Mouse (Mus musculus): ENCODE measurements around the gene Adamts20. TPM values are rescaled to one million over a fixed set of nuclear protein-coding genes. Genes with fewer than 3 reads are reported as not detected.

Adamts20 gene
- polyA plus RNA-seq, 1 experiment from 2014 or later, result 2.2 TPM

- H3K4me2 ChIP-seq, result no peak overlapping the region
- WGBS, result 32% methylated on average over 10 of the region's 10 CpGs
- H3K4me1 ChIP-seq, result peaks cover 13% of the 10 kb centered on the region
- H3K27me3 ChIP-seq, result no peaks in the 10 kb centered on the region
- no peaks in the 10 kb centered on the region for H3K36me3 ChIP-seq
- 0 out of 2 replicates have a peak overlapping the region, but pooled peaks have one; percentile 25 for H3K27ac ChIP-seq
- no peak for ATAC-seq (ENCODE audit: borderline replicate concordance, extremely low read depth, low FRiP score, low TSS enrichment)
- no peak overlapping the region for H3K4me3 ChIP-seq
- no peak overlapping the region for H3K9ac ChIP-seq
- H3K9me3 ChIP-seq, result no peaks in the 10 kb centered on the region
Observed at GRCm38 (mm10) chr15:94263241-94263640, 202.0 kb downstream of the Adamts20 start.

GRCm38 (mm10) chr15:94259497-94259896 is 205.7 kb downstream of the Adamts20 start:
- Histone ChIP-seq H3K27ac (no peak overlapping the region), H3K4me1 (peaks cover 20% of the 10 kb centered on the region), H3K36me3 (no peaks in the 10 kb centered on the region), H3K9me3 (no peaks in the 10 kb centered on the region), H3K4me3 (no peak overlapping the region), H3K27me3 (no peaks in the 10 kb centered on the region), H3K9ac (no peak overlapping the region), H3K4me2 (no peak overlapping the region)
- ATAC-seq (ENCODE audit: borderline replicate concordance, extremely low read depth, low FRiP score, low TSS enrichment), result no peak
- 92% methylated on average over 4 of the region's 4 CpGs for WGBS

GRCm38 (mm10) chr15:94255538-94255937 is 209.7 kb downstream of the Adamts20 start:
- Histone ChIP-seq H3K9me3 (no peaks in the 10 kb centered on the region), H3K36me3 (no peaks in the 10 kb centered on the region), H3K4me1 (peaks cover 27% of the 10 kb centered on the region), H3K9ac (no peak overlapping the region), H3K27me3 (no peaks in the 10 kb centered on the region), H3K27ac (no peak overlapping the region), H3K4me3 (no peak overlapping the region), H3K4me2 (no peak overlapping the region)
- WGBS, result 90% methylated on average over 5 of the region's 5 CpGs
- ATAC-seq (ENCODE audit: borderline replicate concordance, extremely low read depth, low FRiP score, low TSS enrichment), result no peak

GRCm38 (mm10) chr15:94254861-94255516 is 210.2 kb downstream of the Adamts20 start:
- ATAC-seq (ENCODE audit: borderline replicate concordance, extremely low read depth, low FRiP score, low TSS enrichment), result no peak; the same call in 1 of the 2 replicates
- Histone ChIP-seq H3K27ac (peak overlapping the region; percentile 19; the same call in 1 of the 2 replicates), H3K4me2 (no peak overlapping the region), H3K4me3 (no peak overlapping the region), H3K4me1 (peaks cover 29% of the 10 kb centered on the region), H3K9ac (no peak overlapping the region), H3K27me3 (no peaks in the 10 kb centered on the region), H3K36me3 (no peaks in the 10 kb centered on the region), H3K9me3 (no peaks in the 10 kb centered on the region)
- 50% methylated on average over 3 of the region's 3 CpGs for WGBS

GRCm38 (mm10) chr15:94254091-94254860 is 210.9 kb downstream of the Adamts20 start:
- 59% methylated on average over 14 of the region's 14 CpGs for WGBS

GRCm38 (mm10) chr15:94252962-94253712 is 212.1 kb downstream of the Adamts20 start:
- H3K27ac ChIP-seq, result peak overlapping the region; percentile 67; the same call in 1 of the 2 replicates
- 35% methylated on average over 13 of the region's 13 CpGs for WGBS
- 0 out of 2 replicates have a peak, but pooled peaks have one; percentile 9 for ATAC-seq (ENCODE audit: borderline replicate concordance, extremely low read depth, low FRiP score, low TSS enrichment)

More at GRCm38 (mm10) chr15:94254091-94254860, 210.9 kb downstream of the Adamts20 start:
- H3K4me2 ChIP-seq, result no peak overlapping the region
- H3K4me1 ChIP-seq, result peaks cover 32% of the 10 kb centered on the region
- H3K4me3 ChIP-seq, result no peak overlapping the region
- H3K9ac ChIP-seq, result no peak overlapping the region
- peak overlapping the region; percentile 30; the same call in 1 of the 2 replicates for H3K27ac ChIP-seq
- no peak for ATAC-seq (ENCODE audit: borderline replicate concordance, extremely low read depth, low FRiP score, low TSS enrichment)
- H3K9me3 ChIP-seq, result no peaks in the 10 kb centered on the region
- H3K27me3 ChIP-seq, result no peaks in the 10 kb centered on the region
- no peaks in the 10 kb centered on the region for H3K36me3 ChIP-seq

GRCm38 (mm10) chr15:94249766-94250165 is 215.5 kb downstream of the Adamts20 start:
- Histone ChIP-seq H3K27ac (peak overlapping the region; percentile 83), H3K9me3 (no peaks in the 10 kb centered on the region), H3K9ac (no peak overlapping the region), H3K4me2 (no peak overlapping the region), H3K36me3 (no peaks in the 10 kb centered on the region), H3K4me1 (peaks cover 43% of the 10 kb centered on the region), H3K27me3 (no peaks in the 10 kb centered on the region), H3K4me3 (no peak overlapping the region)
- ATAC-seq (ENCODE audit: borderline replicate concordance, extremely low read depth, low FRiP score, low TSS enrichment), result peak; percentile 79
- WGBS, result 16% methylated on average over 8 of the region's 8 CpGs

More at GRCm38 (mm10) chr15:94252962-94253712, 212.1 kb downstream of the Adamts20 start:
- Histone ChIP-seq H3K9me3 (no peaks in the 10 kb centered on the region), H3K4me2 (no peak overlapping the region), H3K4me3 (no peak overlapping the region), H3K36me3 (no peaks in the 10 kb centered on the region), H3K27me3 (no peaks in the 10 kb centered on the region), H3K4me1 (peaks cover 42% of the 10 kb centered on the region), H3K9ac (no peak overlapping the region)

GRCm38 (mm10) chr15:94248386-94248785 is 216.8 kb downstream of the Adamts20 start:
- no peak overlapping the region for H3K4me2 ChIP-seq

GRCm38 (mm10) chr15:94246669-94247068 is 218.5 kb downstream of the Adamts20 start:
- no peaks in the 10 kb centered on the region for H3K27me3 ChIP-seq
- no peaks in the 10 kb centered on the region for H3K9me3 ChIP-seq
- H3K4me3 ChIP-seq, result no peak overlapping the region
- ATAC-seq (ENCODE audit: borderline replicate concordance, extremely low read depth, low FRiP score, low TSS enrichment), result no peak
- H3K9ac ChIP-seq, result no peak overlapping the region
- peak overlapping the region; percentile 25; the same call in 1 of the 2 replicates for H3K27ac ChIP-seq
- peaks cover 26% of the 10 kb centered on the region for H3K4me1 ChIP-seq
- H3K36me3 ChIP-seq, result no peaks in the 10 kb centered on the region
- 56% methylated on average over 5 of the region's 5 CpGs for WGBS
- H3K4me2 ChIP-seq, result no peak overlapping the region

More at GRCm38 (mm10) chr15:94248386-94248785, 216.8 kb downstream of the Adamts20 start:
- Histone ChIP-seq H3K36me3 (no peaks in the 10 kb centered on the region), H3K4me3 (no peak overlapping the region), H3K27ac (peak overlapping the region; percentile 83; the same call in 1 of the 2 replicates), H3K9ac (no peak overlapping the region), H3K27me3 (no peaks in the 10 kb centered on the region), H3K9me3 (no peaks in the 10 kb centered on the region), H3K4me1 (peaks cover 30% of the 10 kb centered on the region)
- WGBS, result 32% methylated on average over 6 of the region's 6 CpGs
- peak; percentile 63 for ATAC-seq (ENCODE audit: borderline replicate concordance, extremely low read depth, low FRiP score, low TSS enrichment)

- no peak for ATAC-seq (ENCODE audit: borderline replicate concordance, extremely low read depth, low FRiP score, low TSS enrichment)
- H3K4me1 ChIP-seq, result peaks cover 17% of the 10 kb centered on the region
- no peak overlapping the region for H3K9ac ChIP-seq
- WGBS, result 71% methylated on average over 2 of the region's 2 CpGs
- no peaks in the 10 kb centered on the region for H3K27me3 ChIP-seq
- no peak overlapping the region for H3K4me3 ChIP-seq
- no peaks in the 10 kb centered on the region for H3K36me3 ChIP-seq
- H3K4me2 ChIP-seq, result no peak overlapping the region
- no peak overlapping the region for H3K27ac ChIP-seq
- H3K9me3 ChIP-seq, result no peaks in the 10 kb centered on the region
Observed at GRCm38 (mm10) chr15:94244336-94244735, 220.9 kb downstream of the Adamts20 start.

GRCm38 (mm10) chr15:94242133-94242532 is 223.1 kb downstream of the Adamts20 start:
- H3K4me1 ChIP-seq, result peaks cover 16% of the 10 kb centered on the region
- H3K9me3 ChIP-seq, result no peaks in the 10 kb centered on the region
- no peaks in the 10 kb centered on the region for H3K27me3 ChIP-seq
- H3K4me3 ChIP-seq, result no peak overlapping the region
- WGBS, result 82% methylated on average over 1 of the region's 1 CpGs
- H3K4me2 ChIP-seq, result no peak overlapping the region
- H3K36me3 ChIP-seq, result no peaks in the 10 kb centered on the region
- ATAC-seq (ENCODE audit: borderline replicate concordance, extremely low read depth, low FRiP score, low TSS enrichment), result no peak
- no peak overlapping the region for H3K27ac ChIP-seq
- H3K9ac ChIP-seq, result no peak overlapping the region
